Mouse (Mus musculus) MEL (cell line): ENCODE results near the gene Cpm. TPM values are rescaled to one million over a fixed set of nuclear protein-coding genes. Genes with fewer than 3 reads are reported as not detected.

Experiments
- DNase-seq: peaks from one replicate; pipeline ENCODE4 v3.0.0; 2011; ENCODE audit warnings: low read depth, low spot score
- H3K27ac ChIP-seq: 2 replicates; pipeline ENCODE4 v1.5.1; 2012; ENCODE audit warnings: low read depth, mild to moderate bottlenecking, control low read depth, low read length, moderate library complexity; ENCODE audit not compliant: control insufficient read depth
- H3K27me3 ChIP-seq, 2 experiments: fragments of 150-350 bp in 1 of 2; sonication (generic) in 1 of 2; 2 replicates each; pipeline ENCODE4 v1.6.1; 2012; ENCODE audit warnings: low read length in 2 of 2, mild to moderate bottlenecking in 2 of 2, improper control_type of control experiment in 1 of 2, moderate library complexity in 1 of 2; ENCODE audit not compliant: insufficient read depth in 2 of 2, control insufficient read depth in 1 of 2
- H3K36me3 ChIP-seq, 2 experiments: 2 replicates each; pipeline ENCODE4 v1.6.1; 2012 to 2014; ENCODE audit warnings: low read length in 2 of 2, improper control_type of control experiment in 1 of 2, inconsistent platforms in 1 of 2, mild to moderate bottlenecking in 1 of 2; ENCODE audit not compliant: insufficient read depth in 2 of 2, control insufficient read depth in 1 of 2
- H3K4me1 ChIP-seq, 2 experiments: fragments of 150-350 bp in 1 of 2; sonication (generic) in 1 of 2; 2 replicates each; pipeline ENCODE4 v1.6.1; 2012; ENCODE audit warnings: low read length in 2 of 2, improper control_type of control experiment in 1 of 2, mild to moderate bottlenecking in 1 of 2; ENCODE audit not compliant: insufficient read depth in 2 of 2, control insufficient read depth in 1 of 2
- H3K4me3 ChIP-seq, 2 experiments: fragments of 150-350 bp in 1 of 2; sonication (generic) in 1 of 2; 2 replicates each; pipeline ENCODE4 v1.5.1; 2012; ENCODE audit warnings: low read depth in 2 of 2, low read length in 2 of 2, mild to moderate bottlenecking in 2 of 2, moderate library complexity in 2 of 2, control low read depth in 1 of 2, improper control_type of control experiment in 1 of 2; ENCODE audit not compliant: control insufficient read depth in 1 of 2, insufficient read depth in 1 of 2
- H3K79me2 ChIP-seq: 2 replicates; pipeline ENCODE4 v1.6.1; 2012; ENCODE audit warnings: mild to moderate bottlenecking, low read length, moderate library complexity; ENCODE audit not compliant: control insufficient read depth, poor library complexity, insufficient read depth
- H3K9ac ChIP-seq: 2 replicates; pipeline ENCODE4 v1.6.1; 2012; ENCODE audit warnings: low read depth, mild to moderate bottlenecking, control low read depth, low read length, moderate library complexity; ENCODE audit not compliant: control insufficient read depth, poor library complexity, severe bottlenecking
- H3K9me3 ChIP-seq: fragments of 150-350 bp; sonication (generic); replicated peaks from 2 replicates; pipeline ENCODE4 v1.6.1; 2012; ENCODE audit warnings: mild to moderate bottlenecking, low read length, improper control_type of control experiment, moderate library complexity; ENCODE audit not compliant: insufficient read depth
- ETS1 ChIP-seq: IDR thresholded peaks from 2 replicates; pipeline ENCODE4 v1.6.1; 2012; ENCODE audit warnings: low read depth, mild to moderate bottlenecking, inconsistent platforms, low read length, improper control_type of control experiment, moderate library complexity
- GABPA ChIP-seq: IDR thresholded peaks from 2 replicates; pipeline ENCODE4 v1.6.1; 2012; ENCODE audit warnings: low read depth, mild to moderate bottlenecking, inconsistent platforms, low read length, improper control_type of control experiment, moderate library complexity
- HCFC1 ChIP-seq: IDR thresholded peaks from 2 replicates; pipeline ENCODE4 v1.6.1; 2012; ENCODE audit warnings: low read depth, mild to moderate bottlenecking, inconsistent platforms, low read length, improper control_type of control experiment, moderate library complexity
- JUND ChIP-seq: IDR thresholded peaks from 2 replicates; pipeline ENCODE4 v1.6.1; 2011; ENCODE audit warnings: low read depth, mild to moderate bottlenecking, improper control_type of control experiment, low read length
- KAT2A ChIP-seq: conservative IDR thresholded peaks from 2 replicates; pipeline ENCODE4 v1.6.1; 2012; ENCODE audit warnings: low read depth, low read length, improper control_type of control experiment, inconsistent platforms
- MAX ChIP-seq: IDR thresholded peaks from 2 replicates; pipeline ENCODE4 v1.6.1; 2011; ENCODE audit warnings: low read length, improper control_type of control experiment
- MAZ ChIP-seq: IDR thresholded peaks from 2 replicates; pipeline ENCODE4 v1.6.1; 2012; ENCODE audit warnings: low read depth, mild to moderate bottlenecking, inconsistent platforms, low read length, improper control_type of control experiment
- NELFE ChIP-seq: IDR thresholded peaks from 2 replicates; pipeline ENCODE4 v1.6.1; 2011; ENCODE audit warnings: low read depth, low read length, improper control_type of control experiment
- RAD21 ChIP-seq: IDR thresholded peaks from 2 replicates; pipeline ENCODE4 v1.6.1; 2011; ENCODE audit warnings: mild to moderate bottlenecking, low read depth, low read length, improper control_type of control experiment
- RCOR1 ChIP-seq: IDR thresholded peaks from 2 replicates; pipeline ENCODE4 v1.6.1; 2012; ENCODE audit warnings: low read depth, mild to moderate bottlenecking, inconsistent platforms, low read length, improper control_type of control experiment
- SIN3A ChIP-seq: IDR thresholded peaks from 2 replicates; pipeline ENCODE4 v1.6.1; 2012; ENCODE audit warnings: low read length, improper control_type of control experiment, inconsistent platforms
- SMC3 ChIP-seq: IDR thresholded peaks from 2 replicates; pipeline ENCODE4 v1.6.1; 2011; ENCODE audit warnings: low read depth, low read length, improper control_type of control experiment
- TBP ChIP-seq: IDR thresholded peaks from 2 replicates; pipeline ENCODE4 v1.8.0; 2011; ENCODE audit warnings: low read depth, low read length, improper control_type of control experiment
- TCF12 ChIP-seq: IDR thresholded peaks from 2 replicates; pipeline ENCODE4 v1.6.1; 2014; ENCODE audit warnings: low read depth, mild to moderate bottlenecking, inconsistent platforms, low read length, improper control_type of control experiment, moderate library complexity
- USF2 ChIP-seq, 2 experiments: IDR thresholded peaks; 2 replicates each; pipeline ENCODE4 v1.6.1; 2011 to 2012; ENCODE audit warnings: improper control_type of control experiment in 2 of 2, low read length in 2 of 2, borderline replicate concordance in 1 of 2, inconsistent platforms in 1 of 2, low read depth in 1 of 2, mild to moderate bottlenecking in 1 of 2; ENCODE audit not compliant: insufficient read depth in 1 of 2
- ZC3H11A ChIP-seq: IDR thresholded peaks from 2 replicates; pipeline ENCODE4 v1.6.1; 2012; ENCODE audit warnings: low read depth, mild to moderate bottlenecking, inconsistent platforms, low read length, improper control_type of control experiment
- polyA plus RNA-seq, 2 experiments: library from polyadenylated mRNA; stranded (reverse) in 1 of 2; unstranded in 1 of 2; fragments of >175 nt in 1 of 2; fragments of >200 nt in 1 of 2; gene quantifications; 2 replicates each; pipeline versions ENCODE4 v1.2.1 to v1.2.4; 2012; ENCODE audit warnings: low replicate concordance in 2 of 2, low read depth in 1 of 2; ENCODE audit not compliant: insufficient read length in 2 of 2, insufficient read depth in 1 of 2, missing spikeins in 1 of 2
- total RNA-seq: library from RNA; depleted of rRNA; stranded (reverse); fragments of 300-350 nt; gene quantifications from 2 replicates; pipeline ENCODE4 v1.2.3, GENCODE M21; 2012

Gene Cpm
- total and polyA plus RNA-seq, 3 experiments = 0.04 to 0.40 TPM; not detected in 1

GRCm38 (mm10) chr10:117659819-117660218 lies 30.5 kb downstream of the Cpm start:
- Histone ChIP-seq H3K9me3 (no peaks in the 10 kb centered on the region), H3K79me2 (no peaks in the 10 kb centered on the region), H3K4me3 (no peak overlapping the region), H3K36me3 (no peaks in the 10 kb centered on the region), H3K27ac (no peak overlapping the region)
- TF ChIP-seq RCOR1 (no peak), SIN3A (no peak), SMC3 (no peak), ZC3H11A (no peak), NELFE (no peak)
- TF ChIP-seq, all 39 proteins: peak for 0
- Histone ChIP-seq H3K4me1 (no peaks in the 10 kb centered on the region), H3K27me3 (peaks cover 0 to 2% of the 10 kb centered on the region in 2 experiments; a peak in 2 of 4 replicates), H3K9ac (no peak overlapping the region)
- no peak for DNase-seq

GRCm38 (mm10) chr10:117662316-117663055 lies 33.2 kb downstream of the Cpm start:
- H3K27ac ChIP-seq = no peak overlapping the region
- H3K4me1 ChIP-seq = no peaks in the 10 kb centered on the region
- H3K27me3 ChIP-seq = peaks cover 0 to 2% of the 10 kb centered on the region in 2 experiments; a peak in 2 of 4 replicates
- H3K9ac ChIP-seq = no peak overlapping the region
- no peak for DNase-seq
- no peaks in the 10 kb centered on the region for H3K9me3 ChIP-seq
- TF ChIP-seq HCFC1 (no peak), JUND (no peak), ZC3H11A (no peak), KAT2A (no peak), MAX (no peak), RCOR1 (no peak), RAD21 (no peak), ETS1 (no peak), USF2 (IDR thresholded peaks at IDR 0.05; ENCODE audit: borderline replicate concordance in 1 of 2, insufficient read depth in 1 of 2, low read depth in 1 of 2, low read length in 2 of 2) (no peak), GABPA (no peak), MAZ (no peak), TCF12 (no peak), TBP (no peak)
- H3K79me2 ChIP-seq = no peaks in the 10 kb centered on the region
- no peak overlapping the region for H3K4me3 ChIP-seq
- no peaks in the 10 kb centered on the region for H3K36me3 ChIP-seq
